Mouse (Mus musculus): ENCODE measurements at regions not wholly inside any gene's neighbourhood (a gene's known extent, or its start where the extent isn't known, plus 50 kb on each side); places are given as distances from the start of the nearest gene placed in this dataset.

DNA sequence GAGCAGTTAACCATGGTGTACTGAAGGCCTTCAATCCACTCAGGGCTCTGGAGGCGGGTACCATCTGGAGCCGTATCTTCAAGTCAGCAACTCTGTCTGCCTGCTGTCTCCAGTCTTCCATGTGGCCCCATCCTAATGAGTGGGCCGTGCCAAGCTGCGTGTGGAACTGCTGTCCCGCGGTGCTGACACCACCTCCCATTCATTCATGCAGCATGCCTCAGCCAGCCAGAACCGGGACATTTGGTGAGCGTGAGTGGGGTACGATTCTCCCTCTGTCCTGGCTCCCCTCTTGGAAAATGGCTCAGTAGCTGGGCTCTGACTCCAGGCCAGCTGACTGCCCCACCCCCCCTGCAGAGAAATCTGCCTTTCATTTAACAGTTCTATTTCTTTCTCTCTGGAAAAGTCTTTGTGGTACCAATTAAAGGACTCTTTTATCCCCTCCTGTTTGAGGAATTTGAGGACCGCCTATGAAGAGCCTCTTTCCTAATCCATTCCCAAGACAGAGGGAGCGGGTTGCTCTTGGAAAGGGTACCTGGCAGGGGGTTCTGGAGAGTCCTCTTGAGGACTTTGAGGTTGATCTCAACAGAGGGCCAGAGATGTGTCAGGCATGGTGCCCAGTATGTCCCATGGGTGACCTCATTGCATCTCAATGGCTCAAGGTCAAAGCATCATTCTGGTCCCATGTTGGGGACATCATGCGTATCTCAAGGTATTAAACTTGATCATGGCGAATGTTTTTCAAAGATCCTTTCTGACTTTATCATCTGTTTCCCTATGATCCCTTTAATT, 55.5 kb upstream of the Brd7 start:
- ATAC-seq (ENCODE audit: low FRiP score): no peak
- no peak for DNase-seq (ENCODE audit: low spot score, missing footprints)
- Histone ChIP-seq H3K4me2 (no peak overlapping the region), H3K27me3 (ENCODE audit: control insufficient read depth, insufficient read depth, low read length) (no peaks in the 10 kb centered on the region), H3K9me3 (ENCODE audit: control insufficient read depth, low read length) (no peaks in the 10 kb centered on the region), H3K27ac (ENCODE audit: low read depth, low read length) (no peak overlapping the region), H3K4me1 (ENCODE audit: control insufficient read depth, insufficient read depth, low read length) (no peaks in the 10 kb centered on the region), H3K4me3 (ENCODE audit: low read depth, low read length) (no peak overlapping the region), H3K9ac (ENCODE audit: low read length) (no peak overlapping the region), H3K36me3 (ENCODE audit: control insufficient read depth, insufficient read depth, low read length) (no peaks in the 10 kb centered on the region)
- 42% methylated on average over 13 of the region's 13 CpGs for WGBS

DNA sequence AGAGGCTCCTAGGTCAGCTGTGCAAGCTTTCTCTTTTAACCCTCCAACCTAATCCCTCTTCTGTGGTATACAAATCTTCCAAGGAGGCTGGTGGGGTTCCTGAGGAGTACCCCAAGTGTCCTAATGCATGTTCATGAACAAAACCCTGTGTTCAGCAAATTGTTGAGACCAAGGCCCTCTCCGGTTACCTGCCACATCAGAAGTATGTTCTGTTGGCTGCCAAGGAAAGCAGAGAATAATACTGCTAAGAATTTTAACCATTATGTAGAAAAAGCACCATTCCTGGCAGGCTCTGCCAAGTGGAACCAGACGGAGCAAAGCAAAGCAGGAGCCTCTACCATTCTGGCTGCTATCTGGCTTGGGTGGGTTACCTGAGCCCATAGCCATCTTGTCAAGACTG, 61.3 kb upstream of the Brd7 start:
- DNase-seq (ENCODE audit: low spot score, missing footprints) (no peak), ATAC-seq (ENCODE audit: low FRiP score) (no peak)
- H3K4me2 ChIP-seq: no peak overlapping the region
- WGBS: 92% methylated on average over 2 of the region's 2 CpGs
- no peaks in the 10 kb centered on the region for H3K27me3 ChIP-seq (ENCODE audit: control insufficient read depth, insufficient read depth, low read length)
- H3K9ac ChIP-seq (ENCODE audit: low read length): no peak overlapping the region
- no peaks in the 10 kb centered on the region for H3K9me3 ChIP-seq (ENCODE audit: control insufficient read depth, low read length)
- H3K4me1 ChIP-seq (ENCODE audit: control insufficient read depth, insufficient read depth, low read length): no peaks in the 10 kb centered on the region
- H3K27ac ChIP-seq (ENCODE audit: low read depth, low read length): no peak overlapping the region
- H3K36me3 ChIP-seq (ENCODE audit: control insufficient read depth, insufficient read depth, low read length): no peaks in the 10 kb centered on the region
- H3K4me3 ChIP-seq (ENCODE audit: low read depth, low read length): no peak overlapping the region

DNA sequence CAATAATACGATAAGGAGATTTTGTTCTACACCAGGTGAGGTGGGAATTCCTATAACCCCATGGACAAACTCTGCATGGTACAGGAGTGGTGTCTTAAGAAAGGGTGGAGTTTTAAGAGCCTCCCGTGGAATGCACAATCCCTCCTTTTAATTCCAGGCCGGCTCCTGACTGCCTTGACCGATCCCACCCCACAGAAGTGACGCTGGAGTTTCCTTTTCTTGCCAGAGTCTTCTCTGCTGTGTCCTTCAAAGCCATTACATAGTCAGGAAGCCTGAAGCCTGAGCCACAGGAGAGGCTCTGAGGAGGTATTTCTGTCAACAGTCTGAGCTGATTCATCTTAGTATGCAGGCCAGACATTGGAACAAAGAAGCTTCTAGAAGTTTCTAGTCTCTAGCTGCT, 66.6 kb upstream of the Brd7 start:
- Histone ChIP-seq H3K27ac (ENCODE audit: low read depth, low read length) (no peak overlapping the region), H3K27me3 (ENCODE audit: control insufficient read depth, insufficient read depth, low read length) (no peaks in the 10 kb centered on the region), H3K9me3 (ENCODE audit: control insufficient read depth, low read length) (no peaks in the 10 kb centered on the region), H3K36me3 (ENCODE audit: control insufficient read depth, insufficient read depth, low read length) (no peaks in the 10 kb centered on the region), H3K9ac (ENCODE audit: low read length) (no peak overlapping the region), H3K4me1 (ENCODE audit: control insufficient read depth, insufficient read depth, low read length) (no peaks in the 10 kb centered on the region), H3K4me3 (ENCODE audit: low read depth, low read length) (no peak overlapping the region), H3K4me2 (no peak overlapping the region)
- DNase-seq (ENCODE audit: low spot score, missing footprints): no peak
- 74% methylated on average over 5 of the region's 5 CpGs for WGBS
- no peak for ATAC-seq (ENCODE audit: low FRiP score)

DNA sequence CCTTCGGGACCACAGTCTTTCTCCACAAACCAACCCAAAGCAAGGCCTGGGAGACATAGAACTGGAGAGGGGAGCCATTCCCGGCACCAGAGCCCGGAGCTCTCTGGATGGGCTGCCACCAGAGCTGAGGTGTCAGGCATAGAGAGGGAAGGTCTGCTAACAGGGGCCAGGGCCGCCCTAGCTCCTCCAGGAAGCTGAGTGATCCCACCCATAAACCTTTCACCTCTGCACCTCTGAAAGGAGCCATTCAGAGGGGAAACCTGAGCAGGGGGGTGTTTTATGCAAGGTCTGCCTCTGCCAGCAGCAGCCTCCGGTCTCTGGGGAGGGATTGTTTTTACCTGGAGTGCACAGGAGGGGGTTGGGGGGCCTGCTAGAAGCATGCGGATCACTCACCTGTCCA, 69.4 kb upstream of the Brd7 start:
- DNase-seq (ENCODE audit: low spot score, missing footprints) (no peak), ATAC-seq (ENCODE audit: low FRiP score) (no peak)
- Histone ChIP-seq H3K36me3 (ENCODE audit: control insufficient read depth, insufficient read depth, low read length) (no peaks in the 10 kb centered on the region), H3K9me3 (ENCODE audit: control insufficient read depth, low read length) (no peaks in the 10 kb centered on the region), H3K27me3 (ENCODE audit: control insufficient read depth, insufficient read depth, low read length) (no peaks in the 10 kb centered on the region), H3K9ac (ENCODE audit: low read length) (no peak overlapping the region), H3K4me1 (ENCODE audit: control insufficient read depth, insufficient read depth, low read length) (no peaks in the 10 kb centered on the region), H3K4me2 (no peak overlapping the region), H3K4me3 (ENCODE audit: low read depth, low read length) (no peak overlapping the region), H3K27ac (ENCODE audit: low read depth, low read length) (no peak overlapping the region)
- WGBS: 73% methylated on average over 6 of the region's 6 CpGs

DNA sequence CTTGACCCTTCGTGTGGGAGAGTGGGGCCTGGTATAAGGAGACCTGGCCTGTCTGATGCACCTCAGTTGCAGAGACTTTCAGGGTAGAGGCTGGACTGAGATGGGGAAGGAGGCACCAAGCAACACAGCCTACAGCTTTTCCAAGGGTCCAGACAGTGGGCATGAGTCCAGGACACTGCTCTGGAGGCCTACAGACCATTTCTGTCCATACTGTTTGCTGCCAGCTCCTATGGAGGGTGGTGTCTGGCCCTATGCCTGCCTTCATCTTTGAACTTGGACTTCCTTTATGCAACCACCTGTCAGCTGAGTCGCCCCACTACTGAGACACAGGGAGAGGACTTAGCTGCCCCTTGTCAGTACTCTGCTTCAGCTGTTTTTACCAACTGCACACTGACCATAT, 73.7 kb upstream of the Brd7 start:
- Histone ChIP-seq H3K4me2 (no peak overlapping the region), H3K9ac (ENCODE audit: low read length) (no peak overlapping the region), H3K4me3 (ENCODE audit: low read depth, low read length) (no peak overlapping the region), H3K27me3 (ENCODE audit: control insufficient read depth, insufficient read depth, low read length) (no peaks in the 10 kb centered on the region), H3K36me3 (ENCODE audit: control insufficient read depth, insufficient read depth, low read length) (no peaks in the 10 kb centered on the region), H3K9me3 (ENCODE audit: control insufficient read depth, low read length) (no peaks in the 10 kb centered on the region), H3K4me1 (ENCODE audit: control insufficient read depth, insufficient read depth, low read length) (peaks cover 6% of the 10 kb centered on the region), H3K27ac (ENCODE audit: low read depth, low read length) (no peak overlapping the region)
- ATAC-seq (ENCODE audit: low FRiP score) (no peak), DNase-seq (ENCODE audit: low spot score, missing footprints) (no peak)
- 92% methylated on average over 2 of the region's 2 CpGs for WGBS

DNA sequence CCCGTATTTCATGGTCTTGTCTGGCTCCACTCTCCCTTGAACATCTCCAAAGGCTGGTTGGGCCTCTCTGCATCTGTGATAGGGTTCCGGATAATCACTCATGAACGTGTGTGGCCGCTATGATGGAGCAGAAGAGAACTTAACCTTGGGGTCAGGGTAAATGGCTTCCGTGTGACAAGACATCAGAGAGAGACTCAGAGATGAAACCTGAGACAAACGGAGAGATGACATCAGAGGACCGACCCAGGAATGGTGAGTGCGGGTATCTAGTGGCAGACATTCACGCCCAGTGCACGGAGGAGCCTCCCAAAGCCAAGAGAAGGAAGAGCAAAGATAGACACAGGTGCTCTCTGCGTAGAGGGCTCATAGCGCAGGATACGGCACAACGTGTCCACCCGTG, 78.2 kb upstream of the Brd7 start:
- Histone ChIP-seq H3K9me3 (ENCODE audit: control insufficient read depth, low read length) (no peaks in the 10 kb centered on the region), H3K9ac (ENCODE audit: low read length) (no peak overlapping the region), H3K4me2 (no peak overlapping the region), H3K4me1 (ENCODE audit: control insufficient read depth, insufficient read depth, low read length) (peaks cover 6% of the 10 kb centered on the region), H3K36me3 (ENCODE audit: control insufficient read depth, insufficient read depth, low read length) (no peaks in the 10 kb centered on the region), H3K4me3 (ENCODE audit: low read depth, low read length) (no peak overlapping the region), H3K27me3 (ENCODE audit: control insufficient read depth, insufficient read depth, low read length) (no peaks in the 10 kb centered on the region), H3K27ac (ENCODE audit: low read depth, low read length) (no peak overlapping the region)
- ATAC-seq (ENCODE audit: low FRiP score): no peak
- WGBS: 81% methylated on average over 15 of the region's 15 CpGs
- no peak for DNase-seq (ENCODE audit: low spot score, missing footprints)

DNA sequence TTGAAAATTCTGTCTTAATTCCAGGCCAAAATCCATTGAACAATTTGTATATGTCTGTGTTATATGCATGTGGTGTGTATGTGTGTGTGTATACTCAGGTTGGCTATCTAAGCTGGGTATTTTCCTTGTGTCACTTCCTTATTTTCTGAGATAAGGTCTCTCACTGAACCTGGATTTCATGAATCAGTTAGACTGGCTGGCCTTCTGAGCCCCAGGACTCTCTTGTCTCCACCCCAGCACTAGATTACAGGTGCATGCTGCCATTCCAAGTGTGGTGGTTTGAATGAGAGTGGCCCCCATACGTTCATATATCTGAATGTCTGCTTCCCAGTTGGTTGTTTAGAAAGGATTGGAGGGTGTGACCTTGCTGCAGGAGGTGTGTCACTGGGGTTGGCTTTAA, 77.8 kb upstream of the Nkd1 start:
- Histone ChIP-seq H3K9ac (ENCODE audit: low read length) (no peak overlapping the region), H3K27me3 (ENCODE audit: control insufficient read depth, insufficient read depth, low read length) (no peaks in the 10 kb centered on the region), H3K4me3 (ENCODE audit: low read depth, low read length) (no peak overlapping the region), H3K27ac (ENCODE audit: low read depth, low read length) (no peak overlapping the region), H3K4me1 (ENCODE audit: control insufficient read depth, insufficient read depth, low read length) (peaks cover 3% of the 10 kb centered on the region), H3K36me3 (ENCODE audit: control insufficient read depth, insufficient read depth, low read length) (no peaks in the 10 kb centered on the region), H3K4me2 (no peak overlapping the region), H3K9me3 (ENCODE audit: control insufficient read depth, low read length) (no peaks in the 10 kb centered on the region)
- 20% methylated on average over 1 of the region's 1 CpGs for WGBS
- DNase-seq (ENCODE audit: low spot score, missing footprints) (no peak), ATAC-seq (ENCODE audit: low FRiP score) (no peak)

DNA sequence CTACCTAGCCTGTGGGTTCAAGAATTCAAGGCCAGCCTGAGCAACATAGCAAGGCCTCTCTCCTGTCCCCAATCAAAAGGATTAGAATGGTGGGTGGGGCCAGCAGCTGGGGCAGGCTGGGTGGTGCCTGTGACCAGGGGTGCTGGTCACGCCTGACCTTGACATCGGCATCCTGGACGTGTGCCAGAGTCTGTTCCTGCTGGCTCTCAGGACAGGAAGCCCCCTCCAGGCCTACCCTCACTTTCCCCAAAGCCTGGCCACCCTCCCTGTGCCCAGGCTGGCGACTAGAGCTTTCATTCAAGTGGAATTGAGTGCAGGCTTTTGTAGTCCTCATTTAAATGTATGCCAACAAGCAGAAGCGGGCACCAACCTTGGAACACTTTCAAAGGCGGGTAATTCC, 73.7 kb upstream of the Nkd1 start:
- H3K36me3 ChIP-seq (ENCODE audit: control insufficient read depth, insufficient read depth, low read length): no peaks in the 10 kb centered on the region
- 58% methylated on average over 6 of the region's 6 CpGs for WGBS
- no peak overlapping the region for H3K4me2 ChIP-seq
- H3K4me1 ChIP-seq (ENCODE audit: control insufficient read depth, insufficient read depth, low read length): peaks cover 15% of the 10 kb centered on the region
- H3K9me3 ChIP-seq (ENCODE audit: control insufficient read depth, low read length): no peaks in the 10 kb centered on the region
- DNase-seq (ENCODE audit: low spot score, missing footprints) (no peak), ATAC-seq (ENCODE audit: low FRiP score) (no peak)
- H3K9ac ChIP-seq (ENCODE audit: low read length): no peak overlapping the region
- H3K27ac ChIP-seq (ENCODE audit: low read depth, low read length): no peak overlapping the region
- peaks cover 8% of the 10 kb centered on the region for H3K27me3 ChIP-seq (ENCODE audit: control insufficient read depth, insufficient read depth, low read length)
- H3K4me3 ChIP-seq (ENCODE audit: low read depth, low read length): no peak overlapping the region

DNA sequence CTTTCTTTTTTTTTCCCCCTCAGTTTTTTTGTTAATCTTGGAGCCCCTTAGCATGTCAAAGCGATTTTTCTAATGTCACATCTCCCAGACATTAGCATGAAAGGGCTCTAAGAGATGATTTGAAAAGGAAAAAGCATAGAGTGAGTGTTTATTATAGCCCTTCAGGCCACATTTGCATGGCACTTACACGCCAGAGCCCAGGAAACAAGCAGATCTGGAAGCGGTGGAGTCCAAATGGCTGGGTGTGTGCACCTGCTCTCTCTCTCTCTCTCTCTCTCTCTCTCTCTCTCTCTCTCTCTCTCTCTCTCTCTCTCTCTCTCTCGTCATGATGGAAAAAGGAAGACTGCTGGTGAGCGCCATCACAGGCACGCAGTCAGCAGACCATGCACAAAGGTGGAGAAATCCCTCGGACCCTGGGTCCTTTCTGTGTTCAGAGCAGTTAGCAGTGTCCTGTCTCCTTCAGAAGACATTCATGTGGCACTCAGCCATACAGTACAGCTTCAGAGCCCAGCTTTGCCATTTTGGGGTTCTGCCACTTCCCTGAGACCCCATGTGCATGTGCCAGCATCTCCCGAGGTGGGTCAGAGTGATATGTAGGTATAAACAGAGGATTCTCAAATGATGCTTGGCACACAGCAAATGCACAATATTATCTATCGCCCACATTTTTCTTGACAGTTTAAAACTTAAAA, 73.2 kb upstream of the Nkd1 start:
- 86% methylated on average over 8 of the region's 9 CpGs for WGBS
- DNase-seq (ENCODE audit: low spot score, missing footprints) (no peak), ATAC-seq (ENCODE audit: low FRiP score) (no peak)
- Histone ChIP-seq H3K9me3 (ENCODE audit: control insufficient read depth, low read length) (no peaks in the 10 kb centered on the region), H3K27ac (ENCODE audit: low read depth, low read length) (no peak overlapping the region), H3K36me3 (ENCODE audit: control insufficient read depth, insufficient read depth, low read length) (no peaks in the 10 kb centered on the region), H3K9ac (ENCODE audit: low read length) (no peak overlapping the region), H3K4me2 (no peak overlapping the region), H3K27me3 (ENCODE audit: control insufficient read depth, insufficient read depth, low read length) (peaks cover 14% of the 10 kb centered on the region), H3K4me1 (ENCODE audit: control insufficient read depth, insufficient read depth, low read length) (peaks cover 15% of the 10 kb centered on the region), H3K4me3 (ENCODE audit: low read depth, low read length) (no peak overlapping the region)

Data from midbrain, embryonic 11.5 days (tissue).